Mouse (Mus musculus) bone marrow, adult 2 months (tissue): ENCODE measurements around the gene Nav2. TPM values are rescaled to one million over a fixed set of nuclear protein-coding genes. Genes with fewer than 3 reads are reported as not detected.

ENCODE experiments used
- H3K27ac ChIP-seq: fragments of 200-500 bp; 2 replicates; pipeline ENCODE4 v1.5.1; 2012; ENCODE audit warnings: low read depth, mild to moderate bottlenecking, control low read depth, inconsistent platforms, low read length; ENCODE audit not compliant: control insufficient read depth, poor library complexity, insufficient read depth
- H3K4me1 ChIP-seq: fragments of 200-500 bp; 2 replicates; pipeline ENCODE4 v1.6.1; 2011; ENCODE audit warnings: low read length; ENCODE audit not compliant: control insufficient read depth, insufficient read depth
- H3K4me3 ChIP-seq: fragments of 200-500 bp; replicated peaks from 2 replicates; pipeline ENCODE3; 2011; ENCODE audit warnings: mild to moderate bottlenecking, low read depth, low read length, control low read depth; ENCODE audit not compliant: control insufficient read depth
- CTCF ChIP-seq: fragments of 200-500 bp; IDR thresholded peaks from 2 replicates; pipeline ENCODE4 v1.5.1; 2011; ENCODE audit warnings: low read length, control low read depth; ENCODE audit not compliant: control insufficient read depth, insufficient read depth
- POLR2A ChIP-seq: fragments of 200-500 bp; IDR thresholded peaks from 2 replicates; pipeline ENCODE4 v1.6.1; 2011; ENCODE audit warnings: low read depth, mild to moderate bottlenecking, control low read depth, low read length, borderline replicate concordance; ENCODE audit not compliant: control insufficient read depth
- WGBS: fragments of 180-500 bp; shearing (Covaris S2); methylation state at CpG from one replicate; pipeline ENCODE4 v1.1.7; 2018; 5-methylcytosine and 5-hydroxymethylcytosine counted together
- polyA plus RNA-seq: library from polyadenylated mRNA; stranded (reverse); fragments of >200 nt; gene quantifications from 2 replicates; pipeline ENCODE4 v1.2.4, GENCODE M21; 2011; ENCODE audit warnings: low replicate concordance; ENCODE audit not compliant: missing spikeins, insufficient read depth, insufficient read length

The Nav2 gene
- polyA plus RNA-seq, 1 experiment, result 8.5 TPM

DNA sequence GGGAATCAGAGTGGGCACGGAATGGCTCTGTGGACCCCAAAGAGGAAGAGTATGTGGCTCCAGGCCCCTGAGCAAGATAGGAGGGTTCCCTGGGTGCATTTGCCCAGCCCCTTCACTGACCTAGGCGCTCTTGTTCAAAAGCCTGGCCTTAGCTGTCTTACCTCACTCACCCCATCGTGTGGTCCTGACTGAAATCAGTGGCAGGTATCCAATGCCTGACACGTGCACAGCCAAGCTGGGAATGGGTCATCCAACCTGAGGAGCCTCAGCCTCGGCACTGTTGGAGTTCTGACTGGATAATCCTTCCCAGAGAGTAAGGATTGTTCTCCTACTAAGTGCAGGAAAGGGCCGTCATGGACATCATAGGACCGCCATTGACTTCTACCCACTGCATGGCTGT, 485.3 kb downstream of the Nav2 start:
- TF ChIP-seq CTCF, result no peak
- Histone ChIP-seq H3K4me3 (no peak overlapping the region), H3K27ac (no peak overlapping the region), H3K4me1 (peaks cover 2% of the 10 kb centered on the region)
- 83% methylated on average over 7 of the region's 7 CpGs for WGBS

DNA sequence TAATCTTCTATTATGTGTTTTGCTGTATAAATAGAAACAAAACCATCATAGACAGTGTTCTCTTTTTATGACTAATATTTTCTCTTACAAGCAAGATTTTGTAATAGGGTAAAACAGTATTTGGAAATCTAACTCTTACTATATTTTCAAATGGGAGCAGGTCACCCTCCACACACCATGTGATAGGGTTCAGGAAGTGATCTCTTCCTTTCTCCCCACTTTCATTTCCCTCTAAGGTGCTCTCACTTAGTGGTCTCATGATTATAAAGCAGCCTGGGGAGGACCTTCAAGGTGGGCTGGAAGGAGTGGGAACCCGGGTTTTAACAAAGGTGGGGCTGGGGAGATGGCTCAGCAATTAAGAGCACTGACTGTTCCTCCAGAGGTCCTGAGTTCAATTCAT, 487.7 kb downstream of the Nav2 start:
- Histone ChIP-seq H3K4me3 (no peak overlapping the region), H3K4me1 (peaks cover 2% of the 10 kb centered on the region), H3K27ac (no peak overlapping the region)
- 27% methylated on average over 1 of the region's 1 CpGs for WGBS
- TF ChIP-seq POLR2A (no peak), CTCF (no peak)

DNA sequence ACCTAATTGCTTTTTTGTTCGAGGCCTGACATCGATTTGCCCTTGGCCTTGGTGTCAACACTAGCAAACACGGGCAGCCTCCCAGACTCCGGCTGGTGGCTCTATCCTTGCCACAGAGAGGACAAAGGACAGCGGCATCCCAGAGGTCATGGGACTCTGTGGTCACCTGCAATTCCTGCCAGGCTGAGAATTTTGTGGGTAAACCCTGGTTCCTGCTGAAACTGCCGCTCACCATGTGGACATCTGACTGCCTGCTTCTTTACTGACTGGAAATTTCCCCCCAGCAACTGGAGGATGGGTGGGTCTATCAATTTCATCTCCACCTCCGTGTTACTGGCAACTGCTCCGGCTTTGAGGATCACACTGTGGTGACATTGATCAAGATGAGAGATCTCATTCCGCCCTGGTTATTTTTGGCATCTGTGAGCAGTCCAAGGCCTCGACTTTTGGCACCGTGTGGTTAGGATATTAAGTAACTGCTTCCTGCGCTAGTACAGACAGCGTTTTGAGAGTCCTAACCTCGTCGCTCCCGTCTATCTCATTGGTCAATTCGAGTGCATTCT, 489.0 kb downstream of the Nav2 start:
- H3K4me3 ChIP-seq, result no peak overlapping the region
- H3K27ac ChIP-seq, result peak overlapping the region; percentile 20; the same call in 1 of the 2 replicates
- peaks cover 2% of the 10 kb centered on the region for H3K4me1 ChIP-seq
- WGBS, result 23% methylated on average over 17 of the region's 17 CpGs
- TF ChIP-seq CTCF (no peak), POLR2A (no peak)

DNA sequence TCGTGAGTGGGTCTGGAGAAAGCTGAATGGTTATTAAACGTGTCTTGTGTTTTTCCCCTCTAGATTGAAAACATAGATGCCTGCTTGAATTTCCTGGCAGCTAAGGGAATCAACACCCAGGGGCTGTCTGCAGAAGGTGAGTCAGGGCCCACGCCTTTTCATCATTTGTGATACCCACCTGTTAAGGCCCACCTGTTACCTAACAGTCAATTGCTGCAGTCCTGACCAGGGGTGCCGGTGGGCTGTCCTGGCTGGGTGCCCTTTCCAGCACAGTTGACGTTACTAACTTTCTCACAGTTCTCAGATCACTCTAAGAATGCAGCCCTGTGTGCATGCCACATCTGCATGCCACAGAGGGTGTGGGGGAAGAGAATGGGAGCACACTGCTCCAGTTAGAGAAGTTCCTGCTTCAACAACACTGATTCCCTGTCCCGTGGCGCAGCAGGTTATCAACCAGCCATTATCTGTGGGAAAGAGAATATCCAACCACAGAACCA, 489.6 kb downstream of the Nav2 start:
- TF ChIP-seq POLR2A (no peak), CTCF (no peak)
- 28% methylated on average over 7 of the region's 7 CpGs for WGBS

DNA sequence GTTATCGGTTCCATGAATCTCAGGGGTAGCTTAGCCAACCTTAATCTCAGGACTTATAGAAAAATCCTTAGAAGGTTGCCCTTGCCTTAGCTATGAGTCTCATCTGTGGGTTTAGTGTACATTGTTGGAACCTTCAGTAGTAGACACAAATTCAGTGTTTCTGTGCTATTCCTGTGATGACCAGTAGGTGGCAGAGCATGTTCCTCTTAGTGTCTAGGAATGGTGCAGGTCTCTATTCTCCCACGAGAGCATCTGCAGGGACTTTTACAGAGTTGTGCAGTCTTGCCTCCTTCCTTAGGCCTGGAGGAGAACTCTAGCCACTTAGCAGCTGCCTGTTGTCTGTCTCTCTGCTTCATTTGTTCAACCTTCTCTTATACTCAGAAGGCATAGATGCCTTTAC, 490.8 kb downstream of the Nav2 start:
- H3K27ac ChIP-seq, result no peak overlapping the region
- no peak for TF ChIP-seq POLR2A
- peak; percentile 50 for TF ChIP-seq CTCF
- WGBS, result 35% methylated on average over 2 of the region's 2 CpGs
- peaks cover 2% of the 10 kb centered on the region for H3K4me1 ChIP-seq
- no peak overlapping the region for H3K4me3 ChIP-seq

More for the DNA sequence above, 489.6 kb downstream of the Nav2 start:
- Histone ChIP-seq H3K4me3 (no peak overlapping the region), H3K4me1 (peaks cover 2% of the 10 kb centered on the region), H3K27ac (no peak overlapping the region)

DNA sequence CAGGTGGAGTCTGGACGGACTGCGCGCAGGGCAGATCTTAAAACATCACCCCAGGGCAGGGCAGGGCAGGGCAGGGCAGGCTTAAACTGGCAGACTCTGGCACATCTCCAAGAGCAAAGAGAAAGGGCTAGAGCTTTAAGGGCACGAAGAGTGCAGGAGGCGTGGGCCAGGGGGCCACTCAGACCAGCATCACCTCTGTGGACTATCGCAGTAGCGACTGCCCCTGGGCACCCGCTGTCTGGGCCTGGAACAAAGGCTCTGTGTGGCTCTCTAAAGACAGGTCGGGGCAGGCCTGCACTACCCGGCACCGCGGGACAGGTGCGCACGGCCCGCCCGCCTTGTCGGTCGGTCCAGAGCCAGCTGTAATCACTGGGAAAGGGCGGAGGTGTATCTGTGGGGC, 491.9 kb downstream of the Nav2 start:
- H3K4me3 ChIP-seq, result no peak overlapping the region
- TF ChIP-seq POLR2A (no peak), CTCF (no peak)
- peaks cover 2% of the 10 kb centered on the region for H3K4me1 ChIP-seq
- H3K27ac ChIP-seq, result no peak overlapping the region
- 85% methylated on average over 19 of the region's 19 CpGs for WGBS

DNA sequence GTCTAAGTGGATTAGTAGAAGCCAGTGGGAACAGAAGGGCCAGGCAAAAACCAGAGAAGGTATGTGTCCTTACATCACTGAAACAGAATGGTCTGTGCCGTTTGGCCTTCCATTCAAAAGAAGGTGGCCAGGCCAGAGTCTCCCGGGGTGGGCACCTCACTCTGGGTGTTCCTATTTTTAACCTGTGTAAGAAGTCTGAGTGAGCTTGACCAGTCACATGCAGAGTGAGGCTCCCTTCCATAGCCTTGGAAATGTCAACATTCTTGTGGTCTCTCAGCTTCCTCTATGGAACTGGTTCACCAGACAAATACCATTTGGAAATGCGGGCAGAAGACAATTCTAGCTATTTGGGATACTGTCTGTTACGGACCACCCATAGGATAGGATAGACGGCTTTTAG, 494.0 kb downstream of the Nav2 start:
- Histone ChIP-seq H3K27ac (no peak overlapping the region), H3K4me1 (peaks cover 2% of the 10 kb centered on the region), H3K4me3 (no peak overlapping the region)
- 43% methylated on average over 5 of the region's 5 CpGs for WGBS
- TF ChIP-seq POLR2A, result no peak
- no peak for TF ChIP-seq CTCF

DNA sequence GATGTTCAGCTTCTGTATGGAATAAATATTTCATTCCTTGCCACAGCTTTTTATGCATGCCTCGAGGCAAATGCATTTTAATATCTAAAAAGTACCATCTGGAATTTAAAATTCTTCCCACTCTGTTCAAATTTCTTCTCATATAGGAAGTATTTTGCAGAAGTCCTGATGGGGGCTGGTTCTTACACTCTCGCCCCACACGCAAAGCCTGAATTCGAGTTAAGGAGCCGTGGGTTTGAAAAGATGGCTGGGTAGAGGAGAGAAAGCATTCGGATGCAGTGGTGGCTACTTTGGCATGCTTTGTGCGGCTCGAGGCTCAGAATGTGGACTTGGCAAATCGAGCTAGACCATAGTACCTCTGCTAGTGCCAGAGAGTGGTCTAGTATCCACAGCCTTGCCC, 499.2 kb downstream of the Nav2 start:
- TF ChIP-seq POLR2A (no peak), CTCF (no peak)
- Histone ChIP-seq H3K4me1 (no peaks in the 10 kb centered on the region; the same call in 1 of the 2 replicates), H3K27ac (no peak overlapping the region), H3K4me3 (no peak overlapping the region)
- 59% methylated on average over 9 of the region's 9 CpGs for WGBS

DNA sequence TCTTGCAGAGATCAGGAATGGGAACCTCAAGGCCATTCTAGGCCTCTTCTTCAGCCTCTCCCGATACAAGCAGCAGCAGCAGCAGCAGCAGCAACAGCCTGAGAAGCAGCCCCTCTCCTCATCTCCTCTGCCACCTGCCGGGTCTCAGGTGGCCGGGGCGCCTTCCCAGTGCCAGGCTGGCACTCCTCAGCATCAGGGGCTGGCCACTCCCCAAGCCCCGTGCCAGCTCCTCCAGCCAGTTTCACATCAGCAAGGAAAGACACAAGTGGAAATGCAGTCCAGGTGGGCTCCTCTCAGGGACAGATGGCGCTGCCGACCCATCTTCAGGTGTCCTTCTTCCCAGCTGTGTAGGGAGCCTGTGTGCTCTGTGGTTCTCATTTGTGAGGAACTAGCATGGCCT, 500.1 kb downstream of the Nav2 start:
- TF ChIP-seq POLR2A, result no peak
- TF ChIP-seq CTCF, result no peak
- Histone ChIP-seq H3K27ac (no peak overlapping the region), H3K4me1 (no peaks in the 10 kb centered on the region; the same call in 1 of the 2 replicates), H3K4me3 (no peak overlapping the region)
- 87% methylated on average over 7 of the region's 7 CpGs for WGBS
